Mouse (Mus musculus) c-Kit-positive CD71-negative TER-119-negative erythroid progenitor cells, embryonic 14.5 days (primary cell): Measurements from ENCODE around the gene Crtc1.
A peak's percentile ranks its signal among the peaks of the same experiment; 100 is the strongest.

Experiments used
- DNase-seq: peaks from one replicate; pipeline ENCODE4 v3.0.0-alpha.2; 2013; ENCODE audit warnings: low read depth

Gene Crtc1

GRCm38 (mm10) chr8:70439055-70439847 is at the start of gene Crtc1:
TSS of gene Crtc1 (minus strand) at chr8:70439579.
- DNase-seq: peak; percentile 89

GRCm38 (mm10) chr8:70488931-70489470 is 49.6 kb upstream of the Crtc1 start:
- DNase-seq: no peak

GRCm38 (mm10) chr8:70487993-70488796 is 48.8 kb upstream of the Crtc1 start:
- DNase-seq: no peak

GRCm38 (mm10) chr8:70486941-70487520 is 47.7 kb upstream of the Crtc1 start, which contains the start of gene Tmem59l:
TSS of gene Tmem59l (minus strand) at chr8:70487358.
- DNase-seq: no peak

- no peak for DNase-seq
Observed at GRCm38 (mm10) chr8:70486191-70486681, 46.9 kb upstream of the Crtc1 start.

- DNase-seq: no peak
Observed at GRCm38 (mm10) chr8:70482943-70483342, 43.6 kb upstream of the Crtc1 start.

- no peak for DNase-seq
Observed at GRCm38 (mm10) chr8:70481908-70482307, 42.5 kb upstream of the Crtc1 start.

GRCm38 (mm10) chr8:70477269-70477982 is 38.0 kb upstream of the Crtc1 start:
- no peak for DNase-seq

- peak; percentile 99 for DNase-seq
Observed at GRCm38 (mm10) chr8:70476333-70477268, 37.2 kb upstream of the Crtc1 start, which contains the start of gene Klhl26. TSS of gene Klhl26 (minus strand) at chr8:70476968.

GRCm38 (mm10) chr8:70471856-70472255 is 32.5 kb upstream of the Crtc1 start:
- no peak for DNase-seq

- DNase-seq: no peak
Observed at GRCm38 (mm10) chr8:70469938-70470337, 30.6 kb upstream of the Crtc1 start.

- no peak for DNase-seq
Observed at GRCm38 (mm10) chr8:70469295-70469916, 30.0 kb upstream of the Crtc1 start.

GRCm38 (mm10) chr8:70468733-70469132 is 29.4 kb upstream of the Crtc1 start:
- DNase-seq: no peak

- no peak for DNase-seq
Observed at GRCm38 (mm10) chr8:70467907-70468306, 28.5 kb upstream of the Crtc1 start.

- DNase-seq: no peak
Observed at GRCm38 (mm10) chr8:70467229-70467725, 27.9 kb upstream of the Crtc1 start.

GRCm38 (mm10) chr8:70466771-70467170 is 27.4 kb upstream of the Crtc1 start:
- DNase-seq: no peak

GRCm38 (mm10) chr8:70466305-70466704 is 26.9 kb upstream of the Crtc1 start:
- no peak for DNase-seq

GRCm38 (mm10) chr8:70465701-70466100 is 26.3 kb upstream of the Crtc1 start:
- no peak for DNase-seq

- no peak for DNase-seq
Observed at GRCm38 (mm10) chr8:70464162-70464561, 24.8 kb upstream of the Crtc1 start.

- no peak for DNase-seq
Observed at GRCm38 (mm10) chr8:70463306-70463705, 23.9 kb upstream of the Crtc1 start.
